Mouse (Mus musculus): ENCODE data around the gene Cdc42ep5.

Gene Cdc42ep5

GRCm38 (mm10) chr7:4145552-4146190 lies 19.0 kb downstream of the Cdc42ep5 start:
- DNase-seq: peak; percentile 73

GRCm38 (mm10) chr7:4144766-4145551 lies 19.7 kb downstream of the Cdc42ep5 start:
- peak; percentile 52 for DNase-seq

DNA sequence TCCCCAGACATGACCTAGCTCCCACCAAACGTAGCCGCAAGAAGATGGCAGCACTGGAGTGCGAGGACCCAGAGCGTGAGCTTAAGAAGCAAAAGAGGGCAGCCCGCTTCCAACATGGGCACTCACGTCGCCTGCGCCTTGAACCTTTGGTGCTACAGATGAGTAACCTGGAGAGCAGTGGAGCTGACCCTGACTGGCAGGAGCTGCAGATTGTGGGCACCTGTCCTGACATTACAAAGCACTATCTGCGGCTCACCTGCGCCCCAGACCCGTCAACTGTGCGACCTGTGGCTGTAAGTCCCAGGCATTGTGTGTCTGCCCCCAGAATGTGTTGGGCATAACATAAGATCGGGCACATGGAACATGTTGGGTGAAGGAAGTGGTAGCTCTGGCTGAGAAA lies 20.6 kb downstream of the Cdc42ep5 start:
- peak; percentile 27 for DNase-seq

DNA sequence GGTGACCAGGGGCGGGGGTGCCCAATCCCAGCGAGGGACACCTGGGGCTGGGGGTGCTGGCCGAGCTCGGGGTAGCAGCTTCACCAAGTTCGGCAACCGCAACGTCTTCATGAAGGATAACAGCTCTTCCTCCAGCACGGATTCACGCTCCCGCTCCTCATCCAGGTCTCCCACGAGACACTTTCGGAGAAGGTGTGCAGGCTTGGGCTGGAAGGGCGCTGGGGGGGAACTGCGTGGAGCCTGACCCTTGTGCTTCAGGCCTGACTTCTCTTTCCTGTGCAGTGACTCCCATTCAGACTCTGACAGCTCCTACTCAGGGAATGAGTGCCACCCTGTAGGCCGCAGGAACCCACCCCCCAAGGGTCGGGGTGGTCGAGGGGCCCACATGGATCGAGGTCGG lies 21.2 kb downstream of the Cdc42ep5 start:
- peak; percentile 36 for DNase-seq

GRCm38 (mm10) chr7:4142796-4143445 lies 21.7 kb downstream of the Cdc42ep5 start:
- DNase-seq: peak; percentile 22

DNA sequence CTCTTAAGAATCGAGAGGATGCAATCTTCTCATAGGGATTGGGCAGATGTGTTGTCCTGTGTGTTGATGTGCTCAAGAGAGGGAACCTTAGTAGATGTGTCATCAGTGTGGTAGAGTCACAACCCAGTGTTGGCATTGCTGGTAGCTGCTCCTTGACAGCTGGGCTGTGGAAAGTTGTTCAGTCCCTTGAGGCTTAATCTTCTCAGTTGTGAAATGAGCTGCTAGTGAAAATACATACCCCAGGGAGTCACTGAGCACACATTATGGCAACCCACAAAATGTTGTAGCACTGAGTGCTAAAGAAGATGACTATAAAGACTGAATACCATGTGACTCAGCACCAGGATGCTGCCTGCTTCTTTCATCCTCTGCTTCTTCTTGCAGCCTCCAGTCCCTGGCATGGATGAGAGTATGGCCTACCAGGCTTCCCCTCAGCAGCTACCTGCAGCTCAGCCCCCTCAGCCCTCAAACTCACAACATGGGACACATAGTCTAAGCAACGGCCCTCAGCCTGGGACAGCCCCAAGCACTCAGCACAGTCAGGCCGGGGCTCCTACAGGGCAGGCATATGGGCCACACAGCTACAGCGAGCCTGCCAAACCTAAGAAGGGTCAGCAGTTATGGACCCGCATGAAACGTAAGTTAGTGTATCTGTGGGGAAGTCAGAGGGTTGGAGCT lies 22.9 kb downstream of the Cdc42ep5 start:
- peak; percentile 28 for DNase-seq

DNA sequence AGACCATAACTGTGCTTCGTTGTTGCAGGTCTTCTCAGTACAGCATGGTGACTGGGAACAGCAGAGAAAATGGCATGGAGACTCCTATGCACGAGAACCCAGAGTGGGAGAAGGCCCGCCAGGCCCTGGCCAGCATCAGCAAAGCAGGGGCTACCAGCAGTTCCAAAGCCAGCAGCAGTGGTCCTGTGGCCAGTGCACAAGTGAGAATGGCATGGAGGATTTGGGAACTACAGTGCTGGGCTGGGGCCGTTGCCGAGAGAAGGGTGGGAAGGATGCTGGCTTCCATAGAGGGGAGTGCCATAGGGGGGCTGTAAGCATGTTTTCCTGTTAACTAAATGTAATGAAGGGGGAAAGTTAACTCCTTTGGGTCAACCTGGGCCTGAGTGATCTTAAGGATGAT lies 25.3 kb downstream of the Cdc42ep5 start:
- peak; percentile 32 for DNase-seq

- peak; percentile 43 for DNase-seq
Observed at GRCm38 (mm10) chr7:4138671-4139070, 26.0 kb downstream of the Cdc42ep5 start.

- no peak for DNase-seq
Observed at GRCm38 (mm10) chr7:4138181-4138580, 26.5 kb downstream of the Cdc42ep5 start.

DNA sequence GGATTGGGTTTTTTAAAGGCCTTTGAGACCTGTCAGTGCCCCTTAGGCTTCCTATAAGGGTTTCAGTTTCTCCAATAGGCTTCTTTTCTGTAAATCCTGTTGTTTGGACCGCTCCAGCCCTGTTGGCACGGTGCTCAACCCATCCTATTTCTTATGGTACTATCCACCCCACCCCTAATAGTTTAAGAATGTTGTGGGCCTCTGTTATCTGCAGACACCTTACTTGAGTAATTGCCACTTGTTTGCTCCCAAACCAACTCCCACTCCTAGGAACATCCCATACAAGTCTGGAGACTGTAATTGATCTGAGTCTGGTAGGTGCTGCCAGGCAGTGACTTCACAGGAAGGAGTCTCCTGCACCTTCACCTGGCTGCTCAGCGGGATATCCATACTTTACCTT lies 26.9 kb downstream of the Cdc42ep5 start:
- DNase-seq: no peak

- DNase-seq: peak; percentile 99
Observed at GRCm38 (mm10) chr7:4136771-4137531, 27.7 kb downstream of the Cdc42ep5 start, which contains the start of gene Leng8. Gene Leng8 (plus strand): TSS chr7:4137039.

GRCm38 (mm10) chr7:4136404-4136770 lies 28.3 kb downstream of the Cdc42ep5 start:
- DNase-seq: no peak

DNA sequence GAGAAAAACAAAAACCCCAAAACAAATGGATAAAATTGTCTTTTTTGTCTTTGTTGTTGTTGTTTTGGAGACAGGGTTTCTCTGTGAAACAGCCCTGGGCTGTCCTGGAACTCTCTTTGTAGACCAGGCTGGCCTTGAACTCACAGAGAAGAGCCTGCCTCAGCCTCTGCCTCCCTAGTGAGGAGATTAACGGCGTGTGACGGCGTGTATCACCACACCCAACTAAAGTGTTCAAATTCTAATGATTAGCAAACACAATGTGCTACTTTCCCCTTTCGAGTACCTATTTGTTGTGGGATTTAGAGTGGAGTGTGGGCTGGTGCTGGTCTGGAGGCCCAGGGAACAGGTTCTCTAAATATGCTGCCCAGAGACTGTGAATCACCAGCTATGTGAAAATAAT lies 29.7 kb downstream of the Cdc42ep5 start:
- no peak for DNase-seq

GRCm38 (mm10) chr7:4132998-4133397 lies 31.7 kb downstream of the Cdc42ep5 start:
- peak; percentile 35 for DNase-seq

DNA sequence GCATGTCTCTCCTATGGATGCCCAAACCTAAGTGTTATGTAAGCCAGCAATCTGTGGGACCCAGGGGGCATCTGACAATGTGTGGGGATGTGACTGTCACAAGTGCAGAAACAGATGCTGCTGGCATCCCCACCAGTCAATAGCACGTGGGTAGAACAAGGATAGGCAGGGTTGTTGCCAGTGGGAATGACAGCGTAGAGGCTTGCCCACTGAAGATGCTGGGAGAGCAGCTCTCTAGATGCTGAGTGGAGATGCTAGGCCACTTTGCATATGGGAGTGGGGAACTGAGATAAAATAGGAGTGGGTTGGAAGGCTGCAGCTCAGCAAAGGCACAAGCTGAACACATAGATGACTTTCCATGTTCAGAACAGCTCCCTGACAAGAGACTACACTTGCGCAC lies 32.1 kb downstream of the Cdc42ep5 start:
- no peak for DNase-seq

DNA sequence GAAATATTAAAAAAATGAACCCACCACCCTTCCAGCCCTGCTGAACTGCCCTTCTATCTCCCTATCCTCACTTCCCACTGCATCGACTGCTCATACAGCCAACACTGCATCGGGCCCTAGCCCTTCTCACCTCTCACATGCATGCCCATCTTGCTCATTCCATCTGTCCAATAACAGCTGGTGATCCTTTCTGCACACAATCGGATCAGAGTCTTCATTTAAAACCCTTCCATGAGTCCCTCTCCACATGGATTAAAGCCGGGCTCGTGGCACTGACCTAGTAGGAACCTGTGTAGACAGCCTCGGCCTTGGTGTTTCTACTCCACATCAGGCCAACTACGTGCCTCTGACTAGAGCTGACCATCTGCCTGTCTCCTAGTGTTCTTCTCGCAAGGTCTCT lies 32.7 kb downstream of the Cdc42ep5 start:
- DNase-seq: no peak

DNA sequence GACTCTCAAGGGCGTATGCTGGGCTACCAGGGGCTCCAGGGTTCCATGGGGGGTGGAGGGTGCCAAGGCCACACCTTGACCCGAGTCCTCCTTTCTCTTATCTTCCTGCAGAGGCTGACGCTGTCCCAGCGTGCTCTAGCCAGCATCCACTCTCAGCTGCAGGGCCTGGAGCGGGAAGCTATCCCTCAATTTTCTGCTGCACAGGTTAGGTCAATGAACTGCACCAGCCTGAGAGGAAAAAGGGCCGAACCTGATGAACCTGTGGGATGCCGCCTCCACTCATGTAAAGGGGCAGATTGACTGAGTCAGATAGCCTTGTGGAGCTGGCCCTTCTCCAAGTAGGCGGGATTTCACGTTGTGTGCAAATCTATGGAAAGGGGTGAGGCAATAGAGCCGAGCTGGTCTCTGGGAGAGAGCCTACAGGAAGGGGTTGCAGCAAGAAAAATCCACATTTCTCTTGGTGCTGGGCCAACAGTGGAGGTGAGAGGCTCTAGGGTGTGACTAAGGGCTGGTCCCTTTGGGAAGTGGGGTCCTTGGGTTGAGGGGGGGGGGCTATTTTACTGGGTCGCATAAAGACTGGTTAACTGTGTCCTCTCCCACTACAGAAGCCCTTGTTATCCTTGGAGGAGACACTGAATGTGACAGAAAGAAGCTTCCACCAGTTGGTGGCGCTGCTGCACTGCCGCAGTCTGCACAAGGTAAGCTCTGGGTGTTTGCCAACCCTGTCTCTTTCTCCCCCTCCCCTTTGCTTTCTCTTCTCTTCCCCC lies 33.8 kb downstream of the Cdc42ep5 start:
- peak; percentile 88 for DNase-seq

DNA sequence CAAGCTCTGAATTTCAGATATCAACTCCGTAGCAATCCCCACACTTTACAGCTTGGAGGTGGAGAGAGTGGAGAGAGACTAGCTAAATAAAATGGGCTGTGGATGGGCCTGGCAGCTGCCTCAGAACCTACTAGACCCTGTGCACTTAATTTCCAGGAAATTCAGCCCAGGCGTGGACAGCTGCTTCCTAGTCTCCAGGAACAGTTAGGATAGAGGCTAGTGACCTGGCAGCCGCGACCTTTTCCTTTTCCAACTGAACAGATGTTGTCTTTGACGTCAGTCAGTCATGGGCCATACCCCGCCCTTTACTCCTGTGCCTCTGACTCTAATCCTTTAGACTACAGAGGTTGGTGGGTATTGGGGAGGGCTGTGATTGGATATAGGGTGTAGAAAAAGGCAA lies 35.8 kb downstream of the Cdc42ep5 start:
- DNase-seq: peak; percentile 32

DNA sequence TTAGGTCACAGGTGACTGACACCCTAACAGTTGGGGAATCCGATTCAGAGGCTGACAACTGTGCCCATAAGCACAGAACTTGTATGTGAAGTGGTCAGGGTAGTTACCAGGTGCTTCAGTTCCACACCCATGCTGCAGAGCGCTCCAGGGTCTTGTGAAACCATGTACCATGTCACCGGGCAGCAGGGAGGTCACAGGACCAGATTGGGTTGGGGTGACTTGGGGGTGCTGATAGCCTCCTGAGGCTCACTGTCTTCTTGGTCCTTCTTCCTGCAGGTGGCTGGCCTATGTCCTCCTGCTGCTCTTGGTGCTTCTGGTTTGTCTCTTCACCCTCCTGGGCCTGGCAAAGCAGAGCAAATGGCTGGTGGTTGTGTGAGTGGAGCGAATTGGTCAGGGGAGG lies 36.8 kb downstream of the Cdc42ep5 start:
- DNase-seq: peak; percentile 23

DNA sequence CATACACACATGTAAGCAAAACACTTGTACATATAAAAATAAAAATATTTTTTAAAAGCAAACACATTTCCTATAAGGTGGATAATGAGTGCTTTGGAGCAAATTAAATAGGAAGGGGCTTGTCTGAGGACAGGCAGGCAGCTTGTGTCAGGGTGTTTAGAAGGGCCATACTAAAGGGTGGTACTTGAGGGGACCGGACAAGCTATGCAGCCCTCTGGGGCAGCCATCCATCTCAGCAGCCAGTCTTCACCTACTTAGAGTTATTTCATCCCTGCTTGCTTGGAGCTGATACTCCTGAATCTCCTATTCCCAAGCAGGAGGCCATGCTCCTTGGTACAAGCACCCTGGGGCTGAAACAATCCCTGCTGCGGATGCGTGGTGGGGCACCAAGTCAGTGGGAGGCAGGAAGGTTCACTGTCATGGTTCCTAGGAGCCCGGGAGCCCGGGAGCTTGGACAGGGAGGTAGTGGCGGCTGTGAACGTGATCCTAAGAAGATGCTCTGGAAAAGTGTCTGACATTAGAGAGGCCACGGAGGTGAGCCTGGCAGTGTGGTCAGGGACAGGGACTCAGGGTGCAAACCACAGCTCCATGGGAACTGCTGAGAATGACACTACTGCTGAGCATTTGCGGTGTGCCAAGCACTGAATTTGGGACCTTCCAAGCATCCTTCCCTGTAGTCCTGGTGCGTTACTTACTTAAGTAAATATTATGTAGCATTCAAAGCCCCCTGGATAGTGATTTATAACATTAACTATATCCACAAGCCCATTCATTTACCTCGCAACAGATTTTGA lies 37.5 kb downstream of the Cdc42ep5 start:
- DNase-seq: peak; percentile 22

DNA sequence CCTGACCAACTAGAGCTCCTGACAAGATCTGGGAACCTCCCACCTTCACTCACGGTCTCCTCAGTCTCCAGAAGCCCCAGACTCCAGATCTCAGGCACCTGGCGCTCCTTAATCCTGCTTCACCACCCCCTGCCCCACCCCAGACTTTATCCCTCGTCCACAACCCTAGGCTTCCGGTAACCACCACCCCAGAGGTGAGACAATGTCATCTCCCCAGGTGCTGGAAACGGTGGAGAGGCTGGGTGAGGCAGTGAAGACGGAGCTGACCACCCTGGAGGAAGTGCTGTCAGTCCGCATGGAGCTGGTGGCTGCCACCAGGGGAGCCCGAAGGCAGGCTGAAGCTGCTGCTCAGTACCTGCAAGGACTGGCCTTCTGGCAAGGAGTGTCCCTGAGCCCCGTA lies 39.4 kb downstream of the Cdc42ep5 start:
- no peak for DNase-seq
